24 mouse cellular contexts compared by ENCODE assay signal in the genomic region with DNA sequence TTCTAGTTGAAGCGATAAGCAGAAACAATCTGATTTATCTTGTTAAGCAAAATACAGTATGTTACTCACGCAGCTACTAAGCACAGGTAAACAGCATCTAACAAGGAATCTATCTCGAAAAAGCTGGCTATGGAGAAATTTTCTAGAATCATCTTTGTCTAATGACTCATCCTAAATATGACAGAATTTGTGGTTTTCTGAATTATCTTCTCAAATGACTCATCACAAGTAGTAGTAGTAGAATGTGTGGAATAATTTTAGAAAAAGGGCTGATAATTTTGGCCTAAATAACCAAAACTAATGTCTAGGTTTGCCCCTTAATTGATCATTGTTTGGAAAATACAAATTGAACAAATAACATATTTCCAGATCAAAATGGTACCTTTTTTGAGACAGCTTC. TPM values are rescaled to one million over a fixed set of nuclear protein-coding genes. Genes with fewer than 3 reads are reported as not detected.
DNase-seq lines count a peak whose midpoint lies in the region; ATAC-seq and TF ChIP-seq lines count a peak whose summit lies in the region.
"Had no signal": no experiment of that assay in that cellular context is flagged by ENCODE, and none has a peak within 500 bp of the region (broad histone marks: within the 10 kb centered on the region; RNA-seq: fewer than 3 reads in every experiment).

No protein-coding gene starts in this region.

- no peak overlapping the region for H3K27ac ChIP-seq in MEL (ENCODE audit: control insufficient read depth, low read depth, low read length)
- no peak overlapping the region for H3K27ac ChIP-seq in hindbrain, embryonic 13.5 days

- DNase-seq in 3T3-L1 (ENCODE audit: low read depth, low spot score) (peak; percentile 59), MEL (ENCODE audit: low read depth, low spot score) (peak; percentile 43)
- DNase-seq in kidney, adult 11 months, result no peak
- DNase-seq: adrenal gland, adult 2 months; adrenal gland, adult 8-10 months; adrenal gland, postnatal 10 days; adrenal gland, postnatal 14 days; adrenal gland, postnatal 25 days; adrenal gland, postnatal 36 days; B cell, adult 2 months; cerebellum, adult 11 months; cerebellum, adult 11-12 months; cerebellum, adult 18-20 months; cerebellum, adult 2 months; cerebellum, adult 8-10 months; cerebellum, adult 9-10 months had no signal

- no peak for TF ChIP-seq RAD21 in MEL (IDR thresholded peaks at IDR 0.05; ENCODE audit: low read depth, low read length)

- TF ChIP-seq CTCF in C2C12 (IDR thresholded peaks at IDR 0.05; ENCODE audit: control insufficient read depth, insufficient read depth, insufficient read length) (no peak), MEL (IDR thresholded peaks at IDR 0.05 in 2 of 3, conservative IDR thresholded peaks at IDR 0.05 in 1 of 3; ENCODE audit: control insufficient read depth in 1 of 3, insufficient read depth in 1 of 3, low read depth in 2 of 3, low read length in 3 of 3, poor library complexity in 1 of 3, severe bottlenecking in 1 of 3) (no peak)

- H3K9ac ChIP-seq in MEL (ENCODE audit: control insufficient read depth, low read depth, low read length, poor library complexity, severe bottlenecking), result no peak overlapping the region
- no peak overlapping the region for H3K9ac ChIP-seq in hindbrain, embryonic 13.5 days

- WGBS in hindbrain, embryonic 13.5 days, result 91% methylated on average over 3 of the region's 3 CpGs

- no peak for ATAC-seq in granulocyte monocyte progenitor cell, adult 5-6 weeks (replicated peaks; ENCODE audit: poor library complexity, severe bottlenecking)
- ATAC-seq in hindbrain, embryonic 13.5 days (ENCODE audit: low FRiP score), result no peak
- ATAC-seq: activated CD4-positive, CD25-positive, alpha-beta regulatory T cell, adult 4 months; CD4-positive, CD25-positive, alpha-beta regulatory T cell, adult 4 months; Patski had no signal

- H3K79me3 ChIP-seq in C2C12 (ENCODE audit: low read depth), result peaks cover 8% of the 10 kb centered on the region

- H3K79me2 ChIP-seq in C2C12 (ENCODE audit: control insufficient read depth, insufficient read depth), result peaks cover 23% of the 10 kb centered on the region
- peaks cover 5% of the 10 kb centered on the region; the same call in 1 of the 2 replicates for H3K79me2 ChIP-seq in MEL (ENCODE audit: control insufficient read depth, insufficient read depth, low read length, poor library complexity)

- peaks cover 3 to 5% of the 10 kb centered on the region in 2 experiments; a peak in 2 of 4 replicates for H3K4me1 ChIP-seq in MEL (ENCODE audit: control insufficient read depth in 1 of 2, insufficient read depth in 2 of 2, low read length in 2 of 2)
- H3K4me1 ChIP-seq in hindbrain, embryonic 13.5 days (replicated peaks), result no peaks in the 10 kb centered on the region

- H3K27me3 ChIP-seq in C2C12 (ENCODE audit: control insufficient read depth, insufficient read depth, insufficient read length) (no peaks in the 10 kb centered on the region), MEL (ENCODE audit: control insufficient read depth in 1 of 2, insufficient read depth in 2 of 2, low read length in 2 of 2) (no peaks in the 10 kb centered on the region)
- no peaks in the 10 kb centered on the region for H3K27me3 ChIP-seq in hindbrain, embryonic 13.5 days
- H3K27me3 ChIP-seq: CH12.LX, Patski had no signal

- peak; percentile 5 to 59; a peak in 2 of 4 replicates for TF ChIP-seq EP300 in MEL (IDR thresholded peaks at IDR 0.05; ENCODE audit: low read depth in 1 of 2, low read length in 2 of 2)

- no peaks in the 10 kb centered on the region for H3K9me3 ChIP-seq in MEL (replicated peaks; ENCODE audit: insufficient read depth, low read length)
- no peaks in the 10 kb centered on the region for H3K9me3 ChIP-seq in hindbrain, embryonic 13.5 days
- H3K9me3 ChIP-seq: G1E had no signal

- H3K4me3 ChIP-seq in C2C12 (ENCODE audit: insufficient read depth, poor library complexity, severe bottlenecking) (no peak overlapping the region), MEL (ENCODE audit: control insufficient read depth in 1 of 2, insufficient read depth in 1 of 2, low read depth in 2 of 2, low read length in 2 of 2) (no peak overlapping the region)
- H3K4me3 ChIP-seq in hindbrain, embryonic 13.5 days, result no peak overlapping the region

- no peak overlapping the region for H3K4me2 ChIP-seq in hindbrain, embryonic 13.5 days

- TF ChIP-seq POLR2A in MEL (IDR thresholded peaks at IDR 0.05; ENCODE audit: control insufficient read depth in 1 of 2, insufficient read depth in 1 of 2, low read depth in 1 of 2, low read length in 2 of 2, poor library complexity in 1 of 2), result no peak

- no peak overlapping the region for H3ac ChIP-seq in C2C12 (ENCODE audit: control insufficient read depth, insufficient read length, low read depth)

- H3K36me3 ChIP-seq in C2C12 (ENCODE audit: control insufficient read depth, insufficient read depth) (peaks cover 12% of the 10 kb centered on the region), MEL (ENCODE audit: control insufficient read depth in 1 of 2, insufficient read depth in 2 of 2, low read length in 2 of 2) (peaks cover 12 to 57% of the 10 kb centered on the region in 2 experiments)
- peaks cover 9% of the 10 kb centered on the region for H3K36me3 ChIP-seq in hindbrain, embryonic 13.5 days

TF ChIP-seq in C2C12, 6 proteins besides CTCF, POLR2A, EP300 and RAD21:
- TF ChIP-seq MYOG (IDR thresholded peaks at IDR 0.05; ENCODE audit: control insufficient read depth, extremely low read depth, insufficient read length), result no peak
- no peak for TF ChIP-seq CEBPB (IDR thresholded peaks at IDR 0.05; ENCODE audit: low read depth)
- TF ChIP-seq FOSL1 (IDR thresholded peaks at IDR 0.05; ENCODE audit: insufficient read depth, low read length, poor library complexity, severe bottlenecking), result peak; percentile 17

TF ChIP-seq in MEL, 35 proteins besides CTCF, POLR2A, EP300 and RAD21:
- TF ChIP-seq GATA1 (IDR thresholded peaks at IDR 0.05; ENCODE audit: low read depth, low read length) (peak; percentile 29; the same call in 1 of the 2 replicates), E2F4 (IDR thresholded peaks at IDR 0.05; ENCODE audit: borderline replicate concordance, low read depth, low read length) (no peak), ZMIZ1 (IDR thresholded peaks at IDR 0.05; ENCODE audit: low read depth, low read length) (no peak), MYC (IDR thresholded peaks at IDR 0.05; ENCODE audit: low read depth, low read length) (no peak), RCOR1 (IDR thresholded peaks at IDR 0.05; ENCODE audit: low read depth, low read length) (no peak), ZC3H11A (IDR thresholded peaks at IDR 0.05; ENCODE audit: low read depth, low read length) (no peak), ZKSCAN1 (IDR thresholded peaks at IDR 0.05; ENCODE audit: low read depth, low read length) (no peak), ZNF384 (IDR thresholded peaks at IDR 0.05; ENCODE audit: low read depth, low read length) (no peak), ETS1 (IDR thresholded peaks at IDR 0.05; ENCODE audit: low read depth, low read length) (peak; percentile 76), MAX (IDR thresholded peaks at IDR 0.05; ENCODE audit: low read length) (no peak), TBP (IDR thresholded peaks at IDR 0.05; ENCODE audit: low read depth, low read length) (no peak), SMC3 (IDR thresholded peaks at IDR 0.05; ENCODE audit: low read depth, low read length) (no peak), MYB (IDR thresholded peaks at IDR 0.05; ENCODE audit: low read depth, low read length) (no peak), JUND (IDR thresholded peaks at IDR 0.05; ENCODE audit: low read depth, low read length) (peak; percentile 85), MAFK (IDR thresholded peaks at IDR 0.05; ENCODE audit: borderline replicate concordance, low read depth, low read length) (no peak)
TF ChIP-seq in MEL: peak in this region for 3.

RNA-seq across cellular contexts. Expression of a gene that starts 15.1 kb away (rescaled TPM):
- polyA plus RNA-seq in C2C12 (2012; fragmentation: generic; extraction: Trizol), result 10.9 TPM
- 34.6 and 42.1 TPM in 2 replicates for total RNA-seq in MEL (2012; rRNA removed)
- 10 to 100 TPM; 53.3 to 77.9 TPM for polyA plus RNA-seq in MEL (2012; ENCODE audit: insufficient read depth in 1 of 2, insufficient read length in 2 of 2, low read depth in 1 of 2, low replicate concordance in 2 of 2, missing spikeins in 1 of 2)
- total RNA-seq in granulocyte monocyte progenitor cell, adult 5-6 weeks (2014; fragmentation: Nextera tagmentation), result 52.4 and 56.7 TPM in 2 replicates
- total RNA-seq in granulocyte monocyte progenitor cell, adult 5-6 weeks (2017), result 23.9 and 26.5 TPM in 2 replicates
- polyA plus RNA-seq in hindbrain, embryonic 13.5 days (2015; fragmentation: Nextera tagmentation; extraction: Ambion mirVana), result 12.6 and 13.1 TPM in 2 replicates
